Mouse (Mus musculus): Measurements from ENCODE around the gene Gm10309.

GRCm38 (mm10) chr17:86522649-86523048 lies 17.6 kb upstream of the Gm10309 start:
- TF ChIP-seq GATA1 (IDR thresholded peaks at IDR 0.05; ENCODE audit: borderline replicate concordance, low read length) (no peak), FLI1 (IDR thresholded peaks at IDR 0.05; ENCODE audit: low read length) (no peak)

Data from megakaryocyte, embryonic 14.5 days (primary cell).